Mouse (Mus musculus) megakaryocyte, adult 5-6 weeks (primary cell): ENCODE measurements around the gene Zc3h4. TPM values are rescaled to one million over a fixed set of nuclear protein-coding genes. Genes with fewer than 3 reads are reported as not detected.
"Not testable (repeated sequence)": the region's sequence is repeated elsewhere in the genome, so short reads cannot be mapped to it uniquely, and the experiment has no call there.

ENCODE experiments used
- ATAC-seq: 2 replicates; pipeline ENCODE4 v1.8.0; 2016; ENCODE audit warnings: mild to moderate bottlenecking, inconsistent platforms; ENCODE audit not compliant: poor library complexity, severe bottlenecking
- total RNA-seq, 2 experiments: library from RNA; stranded (forward) in 1 of 2; stranded (reverse) in 1 of 2; fragments of 153-499, 151-499 nt in 1 of 2; fragments of 221-1000, 200-1000 nt in 1 of 2; gene quantifications; 2 replicates each; pipeline versions ENCODE4 v1.2.3 to v1.2.4; 2015 to 2017

Zc3h4 gene
- total RNA-seq (2015) (25.3 and 28.0 TPM in 2 replicates), total RNA-seq (2017) (20.6 and 34.0 TPM in 2 replicates)

- peak; percentile 26 for ATAC-seq
These were observed at the start of gene Zc3h4 for GRCm38 (mm10) chr7:16400689-16401611. TSS of gene Zc3h4 (plus strand) at chr7:16400910.

- ATAC-seq, result no peak
These were observed 44.7 kb upstream of the Zc3h4 start for GRCm38 (mm10) chr7:16355854-16356594.

GRCm38 (mm10) chr7:16357602-16358001, 43.1 kb upstream of the Zc3h4 start:
- no peak for ATAC-seq

DNA sequence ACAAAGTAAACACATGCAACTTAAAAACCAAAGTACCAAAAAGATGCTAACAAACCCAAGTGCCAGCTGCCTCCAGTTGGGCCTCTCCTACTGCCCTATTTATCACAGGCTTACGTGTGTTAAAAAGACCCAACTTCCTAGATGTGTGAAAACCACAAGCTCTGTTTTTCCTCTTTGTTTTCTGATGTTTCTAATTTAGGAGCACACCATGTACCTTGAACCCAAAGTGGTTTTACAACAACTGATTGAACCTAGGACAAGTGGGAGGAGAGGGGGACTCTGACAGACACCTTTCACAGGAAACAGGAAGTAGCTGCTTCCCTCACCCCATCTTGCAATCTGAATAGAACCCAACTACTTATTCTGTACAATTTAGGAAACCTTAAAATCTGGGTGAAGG, 36.4 kb upstream of the Zc3h4 start:
- peak; percentile 69 for ATAC-seq

- no peak; the same call in 1 of the 2 replicates for ATAC-seq
These were observed 35.7 kb upstream of the Zc3h4 start for GRCm38 (mm10) chr7:16364901-16365500.

- no peak for ATAC-seq
These were observed 34.5 kb upstream of the Zc3h4 start for GRCm38 (mm10) chr7:16366133-16366646.

DNA sequence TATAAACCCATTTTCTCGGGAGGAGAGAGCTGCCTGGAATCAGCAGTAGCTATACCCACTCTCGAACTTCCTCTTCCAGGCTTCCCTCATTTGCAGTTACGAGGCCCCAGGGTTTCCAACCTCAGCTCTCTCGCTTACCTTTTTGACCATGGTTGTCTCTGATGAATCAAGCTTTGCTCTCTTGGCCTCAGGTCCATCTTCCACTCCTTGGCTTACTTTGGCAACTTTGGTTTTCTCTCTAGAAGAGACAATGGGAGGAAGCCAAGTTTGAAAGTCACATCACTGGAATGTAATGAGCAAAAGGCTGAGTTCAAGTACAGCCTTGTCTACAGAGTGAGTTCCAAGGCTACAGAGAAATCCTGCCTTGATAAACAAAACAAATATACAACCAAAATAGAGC, 34.0 kb upstream of the Zc3h4 start:
- ATAC-seq, result no peak

- no peak for ATAC-seq
These were observed 31.9 kb upstream of the Zc3h4 start for GRCm38 (mm10) chr7:16368835-16369234.

GRCm38 (mm10) chr7:16370596-16370995, 30.1 kb upstream of the Zc3h4 start:
- ATAC-seq, result no peak

DNA sequence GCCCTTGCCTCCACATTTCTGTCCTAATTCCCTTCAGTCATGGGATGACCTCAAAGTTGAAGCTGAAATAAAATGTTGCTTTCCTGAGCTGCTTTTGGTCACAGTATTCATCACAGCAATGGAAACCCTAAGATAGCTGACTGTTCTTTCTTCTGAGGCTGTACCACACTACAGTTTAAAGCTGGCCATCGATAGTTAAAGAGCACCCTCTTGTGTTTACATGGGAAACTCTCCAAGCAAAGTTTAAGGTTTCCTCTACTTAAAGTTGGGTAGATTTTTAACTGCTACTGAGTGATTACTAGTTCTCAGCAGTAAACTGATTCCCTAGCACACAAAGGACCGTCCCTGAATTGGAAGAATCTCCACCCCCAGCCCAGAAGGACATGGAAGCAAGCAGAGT, 27.0 kb upstream of the Zc3h4 start:
- ATAC-seq, result peak; percentile 67

- no peak for ATAC-seq
These were observed 25.7 kb upstream of the Zc3h4 start for GRCm38 (mm10) chr7:16374989-16375388.

DNA sequence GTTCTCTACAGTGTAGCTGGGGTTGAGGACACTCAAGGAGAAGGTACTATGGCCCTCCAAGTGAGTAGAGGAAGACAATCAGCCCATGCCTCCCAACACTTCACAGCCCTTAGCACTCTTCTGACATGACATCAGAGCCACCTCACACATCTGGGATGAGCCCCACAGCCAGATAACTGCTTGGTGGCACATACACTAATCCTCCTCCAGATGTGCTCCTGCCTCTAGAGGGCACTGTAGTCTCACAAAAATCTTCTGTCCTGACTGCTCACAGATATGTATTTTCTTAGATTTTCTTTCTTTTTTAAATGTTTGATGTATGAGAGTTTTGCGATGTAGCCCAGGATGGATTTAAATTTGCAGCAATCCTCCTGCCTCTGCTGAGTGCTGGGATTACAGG, 24.2 kb upstream of the Zc3h4 start:
- ATAC-seq, result peak; percentile 70

- ATAC-seq, result peak; percentile 98
These were observed 13.3 kb upstream of the Zc3h4 start, which contains the start of gene Sae1 for GRCm38 (mm10) chr7:16387160-16388041. TSS of gene Sae1 (minus strand) at chr7:16387806.

DNA sequence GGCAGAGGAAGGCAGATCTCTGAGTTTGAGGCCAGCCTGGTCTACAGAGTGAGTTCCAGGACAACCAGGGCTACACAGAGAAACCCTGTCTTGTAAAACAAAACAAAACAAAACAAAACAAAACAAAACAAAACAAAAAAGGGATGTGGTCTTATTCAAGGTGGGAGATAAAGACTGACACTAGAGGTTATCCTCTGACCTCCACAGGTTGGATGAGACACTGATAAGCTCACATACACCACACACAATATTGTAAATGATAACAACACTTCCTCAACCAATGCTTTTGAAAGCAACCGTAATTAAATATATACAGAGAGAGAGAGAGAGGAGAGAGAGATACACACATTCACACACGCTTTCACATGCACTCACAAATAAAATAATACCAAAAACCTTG, 10.8 kb upstream of the Zc3h4 start:
- not testable (repeated sequence) for ATAC-seq

DNA sequence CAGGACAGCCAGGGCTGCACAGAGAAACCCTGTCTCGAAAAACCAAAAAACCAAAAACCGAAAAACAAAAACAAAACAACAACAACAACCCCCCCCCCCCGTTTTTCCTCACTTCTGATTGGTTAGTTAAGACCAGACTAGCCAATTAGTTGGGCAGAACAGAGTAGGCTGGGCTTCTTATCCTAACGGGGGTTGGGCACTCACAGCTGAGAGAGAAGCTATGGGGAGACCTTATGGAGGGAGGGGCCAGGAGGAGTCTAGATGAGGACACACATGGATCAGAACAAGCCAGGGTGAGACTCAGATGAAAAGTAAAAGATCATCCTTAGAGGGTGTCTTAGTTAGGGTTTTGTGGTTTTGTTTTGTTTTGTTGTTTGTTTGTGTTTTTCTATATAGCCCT, 7.8 kb upstream of the Zc3h4 start:
- no peak for ATAC-seq

DNA sequence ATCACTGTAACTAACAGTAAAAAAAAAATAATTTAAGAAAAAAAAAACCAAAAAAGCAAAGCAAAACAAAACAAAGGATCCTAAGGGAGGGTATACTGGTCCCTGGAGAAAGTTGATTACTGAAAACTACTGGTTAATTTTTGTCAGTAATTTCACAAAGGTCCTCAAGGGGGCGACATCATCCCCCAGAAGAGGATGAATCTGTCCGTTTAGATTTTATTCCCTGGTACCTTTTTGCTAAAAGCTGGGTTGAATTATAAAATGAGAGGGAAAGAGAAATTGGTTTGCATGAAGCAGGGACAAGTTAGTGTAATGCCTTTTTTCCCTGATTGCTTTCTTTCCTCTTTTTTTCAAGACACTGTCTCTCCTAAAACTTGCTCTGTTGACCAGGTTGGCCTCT, 4.8 kb upstream of the Zc3h4 start:
- no peak for ATAC-seq

DNA sequence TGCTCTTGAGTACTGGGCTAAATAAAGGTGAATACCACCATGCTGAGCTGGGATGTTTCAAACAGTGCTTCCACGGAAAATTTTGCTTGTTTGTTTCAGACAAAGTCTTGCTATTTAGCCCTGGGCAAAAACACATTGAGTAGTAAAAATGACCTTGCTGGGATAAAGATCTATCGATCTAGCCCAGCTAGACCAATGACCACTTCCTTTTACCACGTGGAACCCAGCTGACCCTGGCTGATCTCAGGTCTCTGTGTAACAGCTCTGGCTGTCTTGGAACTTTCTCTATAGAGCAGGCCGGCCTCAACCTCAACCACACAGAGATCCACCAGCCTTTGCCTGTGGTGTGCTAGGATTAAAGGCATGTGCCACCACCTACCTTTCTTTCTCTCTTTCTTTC, 3.2 kb upstream of the Zc3h4 start:
- no peak for ATAC-seq

DNA sequence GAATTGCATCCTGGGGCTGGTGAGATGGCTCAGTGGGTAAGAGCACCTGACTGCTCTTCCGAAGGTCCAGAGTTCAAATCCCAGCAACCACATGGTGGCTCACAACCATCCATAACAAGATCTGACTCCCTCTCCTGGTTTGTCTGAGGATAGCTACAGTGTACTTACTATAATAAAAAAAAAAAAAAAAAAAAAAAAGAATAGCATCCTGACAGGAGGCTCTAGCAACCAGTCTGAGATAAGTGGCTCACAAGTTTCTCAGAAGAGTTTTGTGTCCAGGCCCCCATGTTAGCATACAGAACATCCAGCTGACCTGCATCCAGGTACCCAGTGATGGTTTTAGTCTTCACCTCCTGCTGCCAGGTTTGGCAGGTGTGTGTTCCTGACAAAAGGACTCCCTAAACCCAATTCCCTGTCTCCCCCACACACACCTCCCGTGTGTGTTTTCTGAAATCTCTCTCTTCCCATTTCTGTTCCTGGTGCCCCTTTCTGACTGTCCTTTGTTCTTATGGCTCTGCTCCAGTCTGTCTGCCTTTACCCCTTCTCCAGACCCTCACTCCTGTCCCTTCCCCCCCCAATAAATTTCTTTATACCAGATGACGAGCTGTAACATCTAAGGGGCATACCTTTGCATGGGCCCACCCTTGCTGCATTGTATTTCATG, 2.2 kb upstream of the Zc3h4 start:
- ATAC-seq, result no peak

GRCm38 (mm10) chr7:16399098-16399819, 1.5 kb upstream of the Zc3h4 start:
- ATAC-seq, result peak; percentile 53
